Mouse (Mus musculus) hindbrain, embryonic 12.5 days (tissue): ENCODE measurements around the gene Ugt2a1. TPM values are rescaled to one million over a fixed set of nuclear protein-coding genes. Genes with fewer than 3 reads are reported as not detected.
"Not testable (repeated sequence)": the region's sequence is repeated elsewhere in the genome, so short reads cannot be mapped to it uniquely, and the experiment has no call there.

Source experiments
- ATAC-seq: fragments of 200-750 bp; cut with Nextera tagmentation; 2 replicates; pipeline ENCODE4 v1.8.0; 2017; ENCODE audit warnings: moderate TSS enrichment; ENCODE audit not compliant: low FRiP score
- H3K27ac ChIP-seq: fragments of 300-500 bp; sonication (generic); 2 replicates; pipeline ENCODE4 v1.5.1; 2016; ENCODE audit warnings: mild to moderate bottlenecking
- H3K27me3 ChIP-seq: fragments of 300-500 bp; sonication (generic); 2 replicates; pipeline ENCODE4 v1.6.1; 2016; ENCODE audit warnings: mild to moderate bottlenecking
- H3K36me3 ChIP-seq: fragments of 300-500 bp; sonication (generic); 2 replicates; pipeline ENCODE4 v1.6.1; 2016; ENCODE audit warnings: mild to moderate bottlenecking
- H3K4me1 ChIP-seq: fragments of 300-500 bp; sonication (generic); 2 replicates; pipeline ENCODE4 v1.6.1; 2016
- H3K4me2 ChIP-seq: fragments of 300-500 bp; sonication (generic); replicated peaks from 2 replicates; pipeline ENCODE4 v1.6.1; 2016; ENCODE audit warnings: mild to moderate bottlenecking
- H3K4me3 ChIP-seq: fragments of 300-500 bp; sonication (generic); 2 replicates; pipeline ENCODE4 v1.5.1; 2016; ENCODE audit warnings: mild to moderate bottlenecking
- H3K9ac ChIP-seq: fragments of 300-500 bp; sonication (generic); 2 replicates; pipeline ENCODE4 v1.6.1; 2016; ENCODE audit warnings: mild to moderate bottlenecking, moderate library complexity
- H3K9me3 ChIP-seq: fragments of 300-500 bp; sonication (generic); replicated peaks from 2 replicates; pipeline ENCODE4 v1.6.1; 2016; ENCODE audit warnings: mild to moderate bottlenecking
- WGBS: fragments of 180-500 bp; shearing (Covaris S2); methylation state at CpG from one replicate; pipeline ENCODE4 v1.1.7; 2016; 5-methylcytosine and 5-hydroxymethylcytosine counted together
- polyA plus RNA-seq: library from polyadenylated mRNA; unstranded; fragments of >200 nt; fragmentation: Nextera tagmentation; extraction: Ambion mirVana; gene quantifications from 2 replicates; pipeline ENCODE4 v1.2.1, GENCODE M21; 2016

Gene Ugt2a1
- polyA plus RNA-seq, 1 experiment from 2014 or later: not detected

DNA sequence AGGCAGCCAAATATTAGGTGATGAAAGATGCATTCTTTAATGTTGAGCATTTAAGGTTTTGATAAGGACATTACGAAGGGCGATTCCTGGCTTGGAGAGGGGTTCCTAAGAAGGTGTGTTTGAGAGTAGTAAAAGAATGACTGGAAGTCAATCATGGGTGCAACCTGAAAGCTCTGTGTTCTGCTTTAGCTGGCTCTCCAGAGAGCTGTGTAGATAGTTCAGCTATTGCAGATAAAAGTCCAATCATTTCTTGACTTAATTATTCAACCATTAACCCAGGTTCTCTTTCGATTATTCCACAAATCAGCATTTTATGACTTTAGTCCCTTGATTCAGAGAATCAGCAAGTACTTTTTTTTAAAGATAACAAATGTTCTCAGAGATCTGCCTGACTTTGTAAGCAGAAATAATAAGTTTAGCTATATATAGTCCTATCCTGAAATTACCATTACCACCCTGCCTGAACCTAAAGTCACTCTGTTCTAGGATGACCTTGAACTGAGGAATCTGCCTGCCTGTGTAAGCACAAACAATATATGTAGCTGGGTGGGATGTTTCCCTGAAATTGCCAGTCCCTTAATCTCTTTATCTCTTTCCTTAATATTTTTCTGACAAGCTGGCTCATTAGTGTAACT lies 34.3 kb downstream of the Ugt2a1 start:
- 90% methylated on average over 3 of the region's 3 CpGs for WGBS
- Histone ChIP-seq H3K9ac (no peak overlapping the region), H3K9me3 (no peaks in the 10 kb centered on the region), H3K4me3 (no peak overlapping the region), H3K36me3 (no peaks in the 10 kb centered on the region), H3K27me3 (no peaks in the 10 kb centered on the region), H3K4me2 (no peak overlapping the region), H3K4me1 (no peaks in the 10 kb centered on the region), H3K27ac (no peak overlapping the region)
- ATAC-seq: no peak

DNA sequence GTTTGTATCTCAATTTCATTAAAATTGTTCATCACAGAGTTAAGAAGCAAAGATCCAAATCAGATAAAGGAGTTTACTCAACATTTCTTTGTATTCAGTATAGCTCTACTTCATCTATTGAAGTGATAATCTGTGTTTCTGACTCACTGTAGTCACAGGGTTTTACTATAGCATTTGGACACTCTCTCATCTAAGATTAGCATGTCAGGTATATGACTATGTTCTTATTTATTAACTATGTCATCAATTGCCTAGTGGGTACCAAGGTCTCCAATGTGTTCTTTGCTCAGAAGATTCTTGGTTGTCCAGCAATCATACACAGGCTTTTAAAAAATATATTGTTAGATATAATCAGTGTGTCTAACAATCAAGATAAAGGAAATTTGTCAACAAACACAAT lies 35.2 kb downstream of the Ugt2a1 start:
- Histone ChIP-seq H3K9me3 (no peaks in the 10 kb centered on the region), H3K27me3 (no peaks in the 10 kb centered on the region), H3K27ac (no peak overlapping the region), H3K36me3 (no peaks in the 10 kb centered on the region), H3K4me2 (no peak overlapping the region), H3K4me1 (no peaks in the 10 kb centered on the region), H3K9ac (no peak overlapping the region), H3K4me3 (no peak overlapping the region)
- ATAC-seq: no peak

DNA sequence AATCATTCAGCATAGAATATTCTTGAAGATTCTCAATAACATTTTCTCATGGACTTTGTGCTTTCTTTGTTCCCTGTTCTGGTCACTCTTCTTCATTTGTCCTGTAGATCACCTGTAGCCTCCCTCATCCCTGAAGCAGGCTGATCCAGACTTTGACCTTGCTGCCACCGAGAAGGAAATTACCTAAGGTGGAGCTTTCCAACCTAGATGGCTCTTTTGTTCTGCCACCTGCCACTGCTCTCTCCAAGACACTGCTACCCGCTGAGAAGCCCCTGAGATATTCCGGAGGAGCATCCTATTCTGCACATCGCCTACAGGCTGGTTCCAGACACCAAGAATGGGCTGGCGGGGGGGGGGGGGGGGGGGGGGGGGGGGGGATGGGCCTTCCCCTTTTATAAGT lies 38.2 kb downstream of the Ugt2a1 start:
- H3K27ac ChIP-seq, ATAC-seq, H3K36me3 ChIP-seq, H3K4me3 ChIP-seq, H3K27me3 ChIP-seq, H3K9ac ChIP-seq, H3K4me1 ChIP-seq, H3K4me2 ChIP-seq, H3K9me3 ChIP-seq: not testable (repeated sequence)
- 71% methylated on average over 2 of the region's 5 CpGs for WGBS

DNA sequence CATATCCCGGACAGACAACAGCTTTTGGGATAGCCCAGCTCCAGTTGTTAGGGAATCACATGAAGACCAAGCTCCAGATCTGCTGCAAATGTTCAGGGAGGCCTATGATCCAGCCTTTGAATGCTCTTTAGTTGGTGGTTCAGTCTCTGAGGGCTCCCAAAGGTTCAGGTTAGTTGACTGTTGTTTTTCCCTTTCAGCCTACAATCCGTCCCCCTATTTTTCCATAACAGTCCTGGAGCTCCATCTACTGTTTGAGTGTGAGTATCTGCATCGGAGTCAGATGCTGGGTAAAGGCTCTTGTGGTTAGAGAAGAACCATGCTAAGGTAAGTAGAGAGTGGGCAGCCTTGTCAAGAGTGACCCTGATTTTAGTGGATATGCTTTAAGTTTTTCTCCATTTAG lies 54.4 kb downstream of the Ugt2a1 start:
- ATAC-seq: no peak
- Histone ChIP-seq H3K9ac (no peak overlapping the region), H3K27me3 (no peaks in the 10 kb centered on the region), H3K9me3 (no peaks in the 10 kb centered on the region), H3K4me3 (no peak overlapping the region), H3K36me3 (no peaks in the 10 kb centered on the region), H3K4me1 (no peaks in the 10 kb centered on the region), H3K4me2 (no peak overlapping the region), H3K27ac (no peak overlapping the region)
- WGBS: 49% methylated on average over 3 of the region's 3 CpGs

DNA sequence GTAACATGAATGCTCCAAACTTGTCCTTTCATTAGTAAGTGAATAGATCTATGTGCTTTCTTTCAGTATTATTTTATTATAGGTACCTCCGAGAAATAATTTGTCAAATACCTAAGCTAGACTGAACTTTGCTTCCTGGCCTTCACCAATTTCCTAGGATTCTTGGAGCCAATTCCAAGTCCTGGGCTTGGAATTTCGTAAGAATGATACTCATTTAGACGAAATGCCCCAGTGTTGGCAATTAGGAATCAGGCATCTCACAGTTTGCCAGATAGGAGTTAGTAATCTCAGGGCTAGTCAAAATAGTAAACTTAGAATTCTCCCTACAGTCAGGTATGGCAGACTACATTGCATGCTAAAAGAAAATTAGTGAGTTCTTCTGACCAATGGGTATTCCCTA lies 65.0 kb downstream of the Ugt2a1 start:
- Histone ChIP-seq H3K9me3 (no peaks in the 10 kb centered on the region), H3K27ac (no peak overlapping the region), H3K9ac (no peak overlapping the region), H3K4me1 (no peaks in the 10 kb centered on the region), H3K27me3 (no peaks in the 10 kb centered on the region), H3K4me2 (no peak overlapping the region), H3K36me3 (no peaks in the 10 kb centered on the region), H3K4me3 (no peak overlapping the region)
- ATAC-seq: no peak
- WGBS: 84% methylated on average over 3 of the region's 3 CpGs

DNA sequence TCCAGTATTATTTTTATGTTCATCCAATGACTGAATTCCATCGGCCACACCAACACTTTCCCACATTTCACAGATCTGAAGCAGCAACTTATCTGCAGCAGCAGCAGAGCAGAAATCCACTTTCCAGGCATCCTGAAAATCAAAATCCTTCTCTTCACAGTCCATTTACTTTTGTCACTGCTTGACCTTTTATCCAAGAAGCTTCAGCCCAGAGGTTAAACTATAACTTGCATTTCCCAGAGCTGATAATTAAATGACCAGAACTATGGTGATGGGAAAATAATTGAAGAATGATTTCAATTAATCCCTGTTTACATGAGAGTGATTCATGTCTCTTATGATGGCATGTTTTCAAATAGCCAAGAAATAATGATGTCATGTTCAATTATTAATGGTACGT lies 66.6 kb downstream of the Ugt2a1 start, which contains the start of gene Ugt2b38:
Ugt2b38 (minus strand) TSS at position 163 of the 400 bp plus-strand sequence.
- 90% methylated on average over 1 of the region's 2 CpGs for WGBS

More for the DNA sequence above, 66.6 kb downstream of the Ugt2a1 start, which contains the start of gene Ugt2b38:
- not testable (repeated sequence) for H3K4me2 ChIP-seq, H3K36me3 ChIP-seq, H3K27ac ChIP-seq, H3K27me3 ChIP-seq, H3K9me3 ChIP-seq, H3K4me3 ChIP-seq, ATAC-seq, H3K4me1 ChIP-seq, H3K9ac ChIP-seq

Other genes with a start within 250 kb of the Ugt2a1 start
- gene Ugt2b37, start 236.1 kb downstream of the Ugt2a1 start, polyA plus RNA-seq: not detected in 2 replicates
- gene Ugt2a3, start 153.7 kb downstream of the Ugt2a1 start, polyA plus RNA-seq: not detected in 2 replicates
- not detected in 2 replicates for gene Ugt2b38, start 66.7 kb downstream of the Ugt2a1 start, polyA plus RNA-seq
- gene Ugt2a2, start 8.6 kb downstream of the Ugt2a1 start, polyA plus RNA-seq: not detected in 2 replicates
- not detected in 2 replicates for gene Gm43638, start 4.1 kb downstream of the Ugt2a1 start, polyA plus RNA-seq
- not detected in 2 replicates for gene Sult1b1, start 47.3 kb upstream of the Ugt2a1 start, polyA plus RNA-seq
- not detected in 2 replicates for gene Sult1d1, start 78.2 kb upstream of the Ugt2a1 start, polyA plus RNA-seq
- gene Sult1e1, start 100.7 kb upstream of the Ugt2a1 start, polyA plus RNA-seq: not detected in 2 replicates
- gene Csn1s1, start 175.3 kb upstream of the Ugt2a1 start, polyA plus RNA-seq: not detected in 2 replicates
- gene Csn2, start 208.8 kb upstream of the Ugt2a1 start, polyA plus RNA-seq: not detected in 2 replicates